Mouse (Mus musculus): ENCODE data around the gene Tmem189. TPM values are rescaled to one million over a fixed set of nuclear protein-coding genes. Genes with fewer than 3 reads are reported as not detected.
A peak's percentile ranks its signal among the peaks of the same experiment; 100 is the strongest.

The Tmem189 gene
- polyA plus RNA-seq, 1 experiment: 113 TPM

GRCm38 (mm10) chr2:167686382-167687249, 3.0 kb downstream of the Tmem189 start:
- no peaks in the 10 kb centered on the region for H3K4me1 ChIP-seq (ENCODE audit: control insufficient read depth, insufficient read depth, low read length)
- WGBS: 58% methylated on average over 16 of the region's 16 CpGs
- H3K27ac ChIP-seq (ENCODE audit: insufficient read depth, low read length): no peak overlapping the region
- no peaks in the 10 kb centered on the region for H3K27me3 ChIP-seq (ENCODE audit: control insufficient read depth, insufficient read depth, low read length)
- TF ChIP-seq POLR2A (IDR thresholded peaks at IDR 0.05; ENCODE audit: borderline replicate concordance, insufficient read depth, low read length) (no peak), CTCF (IDR thresholded peaks at IDR 0.05; ENCODE audit: borderline replicate concordance, insufficient read depth, low read depth, low read length) (no peak)
- DNase-seq: peak in 1 of 2 experiments; percentile 17
- H3K4me3 ChIP-seq (replicated peaks; ENCODE audit: insufficient read depth, low read depth, low read length): no peak overlapping the region

- Histone ChIP-seq H3K4me3 (replicated peaks; ENCODE audit: insufficient read depth, low read depth, low read length) (no peak overlapping the region), H3K27ac (ENCODE audit: insufficient read depth, low read length) (no peak overlapping the region), H3K4me1 (ENCODE audit: control insufficient read depth, insufficient read depth, low read length) (no peaks in the 10 kb centered on the region), H3K27me3 (ENCODE audit: control insufficient read depth, insufficient read depth, low read length) (no peaks in the 10 kb centered on the region)
- no peak for TF ChIP-seq CTCF (IDR thresholded peaks at IDR 0.05; ENCODE audit: borderline replicate concordance, insufficient read depth, low read depth, low read length)
- TF ChIP-seq POLR2A (IDR thresholded peaks at IDR 0.05; ENCODE audit: borderline replicate concordance, insufficient read depth, low read length): no peak
- 70% methylated on average over 3 of the region's 3 CpGs for WGBS
- no peak for DNase-seq
Measured at GRCm38 (mm10) chr2:167685865-167686264, 3.8 kb downstream of the Tmem189 start.

GRCm38 (mm10) chr2:167685137-167685536, 4.5 kb downstream of the Tmem189 start:
- TF ChIP-seq CTCF (IDR thresholded peaks at IDR 0.05; ENCODE audit: borderline replicate concordance, insufficient read depth, low read depth, low read length): peak; percentile 100
- no peak for TF ChIP-seq POLR2A (IDR thresholded peaks at IDR 0.05; ENCODE audit: borderline replicate concordance, insufficient read depth, low read length)
- Histone ChIP-seq H3K27ac (ENCODE audit: insufficient read depth, low read length) (no peak overlapping the region), H3K4me1 (ENCODE audit: control insufficient read depth, insufficient read depth, low read length) (no peaks in the 10 kb centered on the region), H3K27me3 (ENCODE audit: control insufficient read depth, insufficient read depth, low read length) (no peaks in the 10 kb centered on the region), H3K4me3 (replicated peaks; ENCODE audit: insufficient read depth, low read depth, low read length) (no peak overlapping the region)
- 8% methylated on average over 8 of the region's 8 CpGs for WGBS
- peak; percentile 84 to 95 for DNase-seq

GRCm38 (mm10) chr2:167683721-167684120, 5.9 kb downstream of the Tmem189 start:
- WGBS: 89% methylated on average over 3 of the region's 3 CpGs
- no peak for TF ChIP-seq CTCF (IDR thresholded peaks at IDR 0.05; ENCODE audit: borderline replicate concordance, insufficient read depth, low read depth, low read length)
- TF ChIP-seq POLR2A (IDR thresholded peaks at IDR 0.05; ENCODE audit: borderline replicate concordance, insufficient read depth, low read length): no peak

GRCm38 (mm10) chr2:167680657-167681056, 9.0 kb downstream of the Tmem189 start:
- Histone ChIP-seq H3K4me1 (ENCODE audit: control insufficient read depth, insufficient read depth, low read length) (no peaks in the 10 kb centered on the region), H3K27ac (ENCODE audit: insufficient read depth, low read length) (no peak overlapping the region), H3K4me3 (replicated peaks; ENCODE audit: insufficient read depth, low read depth, low read length) (no peak overlapping the region), H3K27me3 (ENCODE audit: control insufficient read depth, insufficient read depth, low read length) (no peaks in the 10 kb centered on the region)
- no peak for DNase-seq
- 48% methylated on average over 5 of the region's 5 CpGs for WGBS
- TF ChIP-seq POLR2A (IDR thresholded peaks at IDR 0.05; ENCODE audit: borderline replicate concordance, insufficient read depth, low read length): no peak
- TF ChIP-seq CTCF (IDR thresholded peaks at IDR 0.05; ENCODE audit: borderline replicate concordance, insufficient read depth, low read depth, low read length): peak; percentile 57; the same call in 1 of the 2 replicates

More at GRCm38 (mm10) chr2:167683721-167684120, 5.9 kb downstream of the Tmem189 start:
- Histone ChIP-seq H3K27ac (ENCODE audit: insufficient read depth, low read length) (no peak overlapping the region), H3K4me3 (replicated peaks; ENCODE audit: insufficient read depth, low read depth, low read length) (no peak overlapping the region), H3K27me3 (ENCODE audit: control insufficient read depth, insufficient read depth, low read length) (no peaks in the 10 kb centered on the region), H3K4me1 (ENCODE audit: control insufficient read depth, insufficient read depth, low read length) (no peaks in the 10 kb centered on the region)
- DNase-seq: no peak

GRCm38 (mm10) chr2:167679902-167680430, 9.7 kb downstream of the Tmem189 start:
- TF ChIP-seq POLR2A (IDR thresholded peaks at IDR 0.05; ENCODE audit: borderline replicate concordance, insufficient read depth, low read length) (no peak), CTCF (IDR thresholded peaks at IDR 0.05; ENCODE audit: borderline replicate concordance, insufficient read depth, low read depth, low read length) (peak; percentile 93)
- H3K27me3 ChIP-seq (ENCODE audit: control insufficient read depth, insufficient read depth, low read length): no peaks in the 10 kb centered on the region
- WGBS: 3% methylated on average over 13 of the region's 13 CpGs
- peak; percentile 71 to 79 for DNase-seq
- H3K27ac ChIP-seq (ENCODE audit: insufficient read depth, low read length): no peak overlapping the region
- no peaks in the 10 kb centered on the region for H3K4me1 ChIP-seq (ENCODE audit: control insufficient read depth, insufficient read depth, low read length)
- no peak overlapping the region for H3K4me3 ChIP-seq (replicated peaks; ENCODE audit: insufficient read depth, low read depth, low read length)

- Histone ChIP-seq H3K27me3 (ENCODE audit: control insufficient read depth, insufficient read depth, low read length) (no peaks in the 10 kb centered on the region), H3K27ac (ENCODE audit: insufficient read depth, low read length) (no peak overlapping the region), H3K4me3 (replicated peaks; ENCODE audit: insufficient read depth, low read depth, low read length) (no peak overlapping the region), H3K4me1 (ENCODE audit: control insufficient read depth, insufficient read depth, low read length) (no peaks in the 10 kb centered on the region)
- WGBS: 52% methylated on average over 5 of the region's 5 CpGs
- TF ChIP-seq POLR2A (IDR thresholded peaks at IDR 0.05; ENCODE audit: borderline replicate concordance, insufficient read depth, low read length) (no peak), CTCF (IDR thresholded peaks at IDR 0.05; ENCODE audit: borderline replicate concordance, insufficient read depth, low read depth, low read length) (peak; percentile 29; the same call in 1 of the 2 replicates)
- DNase-seq: no peak
Measured at GRCm38 (mm10) chr2:167678600-167678999, 11.0 kb downstream of the Tmem189 start.

Measured in cerebellum, adult 2 months (tissue).